Mouse (Mus musculus) mouse trophoblast stem cell (cell line): Measurements from ENCODE around the gene Pdcl2.

Source experiments
- in situ Hi-C, 2 experiments: fragments of 300-500 bp; cut with MseI, MboI; formaldehyde crosslinking; loops; 2 replicates in 1 of 2; 3 replicates in 1 of 2; pipeline ENCODE4 v1.15.1; 2025

Gene Pdcl2

GRCm38 (mm10) chr5:76330953-76331352, at the start of gene Pdcl2:
Gene Pdcl2, minus strand, starts transcription at chr5:76331156.
- in situ Hi-C loops, result no loop called here

- in situ Hi-C loops, result no loop called here
Measured at GRCm38 (mm10) chr5:76379216-76379615, 48.3 kb upstream of the Pdcl2 start.

DNA sequence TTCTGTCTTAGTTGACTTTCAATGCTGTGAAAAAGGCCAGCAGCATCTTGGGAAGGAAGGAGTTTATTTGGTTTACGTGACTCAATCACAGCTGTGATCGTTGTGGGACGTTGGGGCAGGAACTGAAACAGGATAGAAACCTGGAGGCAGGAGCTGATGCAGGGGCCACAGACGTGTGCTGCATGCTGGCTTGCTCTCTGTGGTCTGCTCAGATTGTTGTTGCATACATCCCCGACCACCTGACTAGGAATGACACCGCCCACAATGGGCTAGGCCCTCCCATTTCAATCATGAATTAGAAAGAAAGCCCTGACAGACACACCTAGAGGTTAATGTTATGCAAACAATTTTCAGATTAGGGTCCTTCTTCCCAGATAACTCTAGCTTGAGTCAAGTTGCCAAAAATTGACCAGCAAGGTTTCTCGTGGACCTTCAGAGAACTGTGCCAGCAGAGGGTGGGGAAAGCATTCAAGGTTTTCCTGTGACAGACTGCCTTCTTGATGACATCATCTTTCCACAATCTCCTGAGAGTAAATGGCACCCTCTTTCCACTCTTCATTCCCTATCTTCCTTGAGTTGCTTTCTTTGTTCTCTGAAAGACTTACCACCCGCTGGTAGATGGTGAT, 38.4 kb upstream of the Pdcl2 start:
- in situ Hi-C loops, result no loop called here

DNA sequence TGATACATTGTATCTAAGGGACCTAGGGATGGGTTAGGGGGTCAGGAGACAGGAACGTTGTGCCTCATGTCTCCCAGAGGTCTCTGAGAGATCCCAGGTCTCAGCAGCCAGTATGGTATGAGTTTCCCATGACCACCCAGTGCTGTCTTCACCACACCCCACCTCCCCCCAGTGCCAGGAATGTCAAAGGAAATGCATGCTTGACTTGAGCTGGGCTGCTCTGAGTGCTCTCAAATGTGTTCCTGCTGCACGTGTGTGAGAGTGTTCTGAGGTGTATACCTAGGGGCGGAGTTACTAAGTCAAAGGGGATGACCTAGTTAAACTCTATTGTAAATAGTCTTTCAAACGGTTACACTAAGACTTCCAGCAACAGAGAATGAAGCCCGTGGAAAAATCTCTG, 34.5 kb upstream of the Pdcl2 start:
- in situ Hi-C loops, result no loop called here

DNA sequence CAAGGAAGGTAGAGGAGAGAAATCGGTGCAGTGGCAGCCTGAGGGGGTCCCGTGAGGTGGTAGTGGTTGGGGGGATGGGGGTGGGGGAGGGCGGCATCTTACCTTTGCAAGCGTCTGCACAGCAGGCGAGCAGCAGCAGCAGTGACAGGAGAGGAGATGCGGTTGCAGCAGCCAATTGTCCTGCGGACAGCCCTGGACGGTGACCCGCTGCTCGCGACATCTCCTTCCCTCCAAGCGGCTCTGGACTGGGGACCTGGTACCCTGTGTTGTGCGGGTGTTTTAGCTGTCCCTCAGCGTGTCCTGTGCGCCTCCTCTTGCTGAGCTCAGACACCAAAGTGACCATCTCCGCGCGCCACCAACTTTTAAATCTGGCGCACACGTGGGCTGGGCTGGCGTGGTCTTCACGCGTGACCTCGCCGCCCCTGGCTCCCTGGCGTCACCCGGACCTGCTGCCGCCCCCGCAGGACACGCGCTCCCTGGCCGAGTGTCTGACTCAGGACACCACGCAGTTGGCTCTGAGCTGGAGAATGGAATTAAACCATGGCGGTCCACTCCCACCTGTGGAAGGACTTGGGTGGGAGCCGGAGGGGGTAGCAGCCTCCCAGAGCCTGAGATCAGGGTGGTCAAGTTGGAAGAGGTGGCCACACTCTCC, 32.6 kb upstream of the Pdcl2 start, which contains the start of gene Nmu:
Gene Nmu (minus strand): TSS at position 336 of the 652 bp plus-strand sequence.
- in situ Hi-C loops, result no loop called here

- in situ Hi-C loops, result no loop called here
Measured at GRCm38 (mm10) chr5:76360786-76361185, 29.8 kb upstream of the Pdcl2 start.

DNA sequence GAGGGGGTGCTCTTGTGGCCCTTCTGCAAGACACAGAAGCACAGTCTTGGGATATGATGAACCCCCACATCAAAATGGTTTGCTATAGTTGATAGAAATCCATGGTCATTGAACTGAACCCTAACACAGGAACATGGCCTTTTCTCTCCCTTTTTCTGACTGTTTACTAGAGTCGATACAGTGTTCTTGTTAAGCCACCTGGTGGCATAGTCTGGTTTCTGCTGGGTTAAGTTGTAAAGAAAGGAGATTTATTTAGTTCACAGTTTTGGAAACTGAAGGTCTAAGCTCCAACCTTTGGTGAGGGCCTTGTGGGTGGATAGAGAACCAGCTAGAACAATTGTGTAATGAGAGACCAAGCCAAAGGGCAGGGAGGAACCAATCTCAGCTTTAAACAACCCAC, 29.1 kb upstream of the Pdcl2 start:
- in situ Hi-C loops, result no loop called here

GRCm38 (mm10) chr5:76351953-76352611, 21.1 kb upstream of the Pdcl2 start:
- in situ Hi-C loops, result no loop called here

GRCm38 (mm10) chr5:76351537-76351936, 20.6 kb upstream of the Pdcl2 start:
- in situ Hi-C loops, result no loop called here

- in situ Hi-C loops, result no loop called here
Measured at GRCm38 (mm10) chr5:76346137-76346536, 15.2 kb upstream of the Pdcl2 start.

DNA sequence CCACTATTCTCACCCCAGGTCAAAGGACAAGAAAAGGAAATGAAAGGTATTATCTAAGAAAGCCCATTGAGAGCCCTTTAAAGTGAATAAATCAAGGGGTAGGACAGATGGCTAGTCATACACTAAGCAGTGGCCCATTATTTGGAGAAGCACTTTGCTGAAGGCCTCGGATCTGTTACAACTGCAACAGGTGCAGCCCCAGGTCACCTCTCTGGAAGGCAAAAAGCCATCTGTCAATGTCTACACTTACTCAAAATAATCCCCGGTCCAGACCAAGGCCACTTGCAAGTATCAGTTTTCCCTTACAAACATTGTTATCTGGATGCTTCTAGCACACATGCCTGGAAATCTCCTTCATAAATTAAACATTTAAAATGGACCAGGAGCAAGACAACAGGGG, 10.0 kb upstream of the Pdcl2 start:
- in situ Hi-C loops, result no loop called here

GRCm38 (mm10) chr5:76337100-76337499, 6.1 kb upstream of the Pdcl2 start:
- in situ Hi-C loops, result no loop called here

- in situ Hi-C loops, result no loop called here
Measured at GRCm38 (mm10) chr5:76333833-76334232, 2.9 kb upstream of the Pdcl2 start.

GRCm38 (mm10) chr5:76327296-76327695, 3.7 kb downstream of the Pdcl2 start:
- in situ Hi-C loops, result no loop called here

- in situ Hi-C loops, result no loop called here
Measured at GRCm38 (mm10) chr5:76325113-76325512, 5.8 kb downstream of the Pdcl2 start.

GRCm38 (mm10) chr5:76321249-76322196, 9.4 kb downstream of the Pdcl2 start:
- in situ Hi-C loops, result no loop called here

- in situ Hi-C loops, result no loop called here
Measured at GRCm38 (mm10) chr5:76308206-76308605, 22.8 kb downstream of the Pdcl2 start.

DNA sequence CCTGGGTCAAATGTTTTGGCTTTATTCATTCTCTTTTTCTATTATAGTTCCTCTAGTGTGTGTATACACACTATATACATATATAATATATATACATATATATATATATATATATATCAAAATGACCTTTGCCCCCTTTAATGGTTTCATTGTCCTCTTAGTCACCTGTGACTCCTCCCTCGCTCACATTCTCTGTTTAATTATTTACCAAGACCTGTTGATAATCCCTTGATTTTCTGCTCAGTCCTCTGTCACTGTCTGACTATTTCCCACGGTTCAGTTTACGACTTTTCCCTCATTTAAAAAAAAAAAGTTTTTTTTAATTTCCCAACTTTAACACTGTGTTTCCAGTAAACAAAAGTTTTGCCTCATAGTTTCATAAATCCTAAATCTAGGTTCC, 24.7 kb downstream of the Pdcl2 start:
- in situ Hi-C loops, result no loop called here

DNA sequence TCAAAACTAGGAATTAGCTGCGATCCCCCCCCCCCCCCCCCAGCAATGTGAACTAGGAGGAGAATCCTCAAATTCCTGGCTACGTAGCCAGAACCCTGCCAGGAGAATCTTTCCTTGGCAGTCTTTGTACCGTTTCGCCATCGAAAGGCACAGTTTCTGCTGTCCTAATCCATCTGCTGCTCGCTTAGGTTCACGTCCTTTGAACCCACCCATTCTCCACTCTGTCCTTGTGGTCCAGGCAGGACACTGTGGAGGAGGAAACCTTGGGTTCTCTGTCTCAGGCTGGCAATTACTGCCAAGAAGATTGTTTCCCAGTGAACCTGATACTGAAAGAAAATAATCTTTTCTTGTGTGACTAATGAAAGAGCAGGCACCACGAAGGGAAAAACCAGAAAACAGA, 25.3 kb downstream of the Pdcl2 start:
- in situ Hi-C loops, result no loop called here

GRCm38 (mm10) chr5:76304452-76305341, 26.3 kb downstream of the Pdcl2 start, which contains the start of gene Clock:
Gene Clock, minus strand, starts transcription at chr5:76304792.
- in situ Hi-C loops, result no loop called here
